Mouse (Mus musculus) brain, embryonic 14.5 days (tissue): ENCODE data around the gene Eef2kmt.

ENCODE experiments used
- CTCF ChIP-seq: fragments of 200-500 bp; IDR thresholded peaks from 2 replicates; pipeline ENCODE4 v1.5.1; 2012; ENCODE audit warnings: inconsistent platforms, mild to moderate bottlenecking, moderate library complexity, borderline replicate concordance; ENCODE audit not compliant: insufficient read depth, insufficient read length; ENCODE audit errors: extremely low read depth
- POLR2A ChIP-seq: fragments of 200-500 bp; IDR thresholded peaks from 2 replicates; pipeline ENCODE4 v1.6.1; 2012; ENCODE audit warnings: mild to moderate bottlenecking, inconsistent platforms, borderline replicate concordance; ENCODE audit not compliant: poor library complexity, insufficient read depth, insufficient read length, severe bottlenecking; ENCODE audit errors: extremely low read depth

DNA sequence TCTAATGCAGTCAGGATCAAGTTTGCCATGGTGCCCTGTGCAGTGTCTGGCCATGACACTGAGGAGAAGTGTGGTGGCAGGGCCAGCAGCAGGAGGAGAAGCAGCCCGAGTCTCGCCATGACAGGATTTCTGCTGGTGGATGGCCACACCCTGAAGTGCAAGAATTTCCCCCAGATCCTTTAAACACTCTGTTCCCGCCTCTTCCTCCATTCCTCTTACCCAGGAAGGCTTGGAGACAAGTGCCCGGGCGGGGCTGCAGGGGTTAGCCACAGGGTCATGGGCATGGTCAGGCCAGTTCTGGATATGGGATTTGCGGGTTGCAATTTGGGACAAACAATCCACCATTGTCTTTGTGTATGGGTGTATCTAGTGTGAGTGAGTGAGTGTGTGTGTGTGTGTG is 33.6 kb downstream of the Eef2kmt start, which contains the start of gene AU021092:
- TF ChIP-seq CTCF (no peak), POLR2A (no peak)
